Mouse (Mus musculus) embryonic facial prominence, embryonic 14.5 days (tissue): Measurements from ENCODE around the gene Mast2. TPM values are rescaled to one million over a fixed set of nuclear protein-coding genes. Genes with fewer than 3 reads are reported as not detected.
A peak's percentile ranks its signal among the peaks of the same experiment; 100 is the strongest.

Experiments used
- ATAC-seq: fragments of 200-750 bp; cut with Nextera tagmentation; 2 replicates; pipeline ENCODE4 v1.8.0; 2017; ENCODE audit warnings: low read depth, moderate number of reproducible peaks, moderate TSS enrichment
- DNase-seq: peaks from one replicate; pipeline ENCODE4 v3.0.0-alpha.2; 2015; ENCODE audit warnings: low spot score
- H3K27ac ChIP-seq: fragments of 300-500 bp; sonication (generic); replicated peaks from 2 replicates; pipeline ENCODE4 v1.5.1; 2014; ENCODE audit warnings: low read depth, mild to moderate bottlenecking, low read length, moderate library complexity
- H3K27me3 ChIP-seq: fragments of 300-500 bp; sonication (generic); replicated peaks from 2 replicates; pipeline ENCODE4 v1.6.1; 2014; ENCODE audit warnings: low read length; ENCODE audit not compliant: control insufficient read depth, insufficient read depth
- H3K36me3 ChIP-seq: fragments of 300-500 bp; sonication (generic); 2 replicates; pipeline ENCODE4 v1.6.1; 2014; ENCODE audit warnings: low read length, mixed read lengths; ENCODE audit not compliant: control insufficient read depth, insufficient read depth
- H3K4me1 ChIP-seq: fragments of 300-500 bp; sonication (generic); 2 replicates; pipeline ENCODE4 v1.6.1; 2014; ENCODE audit warnings: antibody characterized with exemption, low read length; ENCODE audit not compliant: control insufficient read depth, insufficient read depth
- H3K4me2 ChIP-seq: fragments of 300-500 bp; sonication (generic); 2 replicates; pipeline ENCODE4 v1.6.1; 2014; ENCODE audit warnings: low read depth, mild to moderate bottlenecking, low read length, moderate library complexity, mixed read lengths
- H3K4me3 ChIP-seq: fragments of 300-500 bp; sonication (generic); 2 replicates; pipeline ENCODE4 v1.5.1; 2014; ENCODE audit warnings: low read depth, mild to moderate bottlenecking, low read length
- H3K9ac ChIP-seq: fragments of 300-500 bp; sonication (generic); 2 replicates; pipeline ENCODE4 v1.6.1; 2014; ENCODE audit warnings: low read depth, mild to moderate bottlenecking, low read length, moderate library complexity, mixed read lengths
- H3K9me3 ChIP-seq: fragments of 300-500 bp; sonication (generic); 2 replicates; pipeline ENCODE4 v1.6.1; 2016; ENCODE audit warnings: low read length; ENCODE audit not compliant: control insufficient read depth
- WGBS: fragments of 180-500 bp; shearing (Covaris S2); extraction: QIAGEN DNeasy Blood & Tissue Kit; methylation state at CpG from one replicate; pipeline ENCODE4 v1.1.7; 2014; 5-methylcytosine and 5-hydroxymethylcytosine counted together
- polyA plus RNA-seq: library from polyadenylated mRNA; unstranded; fragments of >200 nt; fragmentation: Nextera tagmentation; extraction: Ambion mirVana; gene quantifications from 2 replicates; pipeline ENCODE4 v1.2.1, GENCODE M21; 2014

Gene Mast2
- 26.2 and 27.0 TPM in 2 replicates for polyA plus RNA-seq

DNA sequence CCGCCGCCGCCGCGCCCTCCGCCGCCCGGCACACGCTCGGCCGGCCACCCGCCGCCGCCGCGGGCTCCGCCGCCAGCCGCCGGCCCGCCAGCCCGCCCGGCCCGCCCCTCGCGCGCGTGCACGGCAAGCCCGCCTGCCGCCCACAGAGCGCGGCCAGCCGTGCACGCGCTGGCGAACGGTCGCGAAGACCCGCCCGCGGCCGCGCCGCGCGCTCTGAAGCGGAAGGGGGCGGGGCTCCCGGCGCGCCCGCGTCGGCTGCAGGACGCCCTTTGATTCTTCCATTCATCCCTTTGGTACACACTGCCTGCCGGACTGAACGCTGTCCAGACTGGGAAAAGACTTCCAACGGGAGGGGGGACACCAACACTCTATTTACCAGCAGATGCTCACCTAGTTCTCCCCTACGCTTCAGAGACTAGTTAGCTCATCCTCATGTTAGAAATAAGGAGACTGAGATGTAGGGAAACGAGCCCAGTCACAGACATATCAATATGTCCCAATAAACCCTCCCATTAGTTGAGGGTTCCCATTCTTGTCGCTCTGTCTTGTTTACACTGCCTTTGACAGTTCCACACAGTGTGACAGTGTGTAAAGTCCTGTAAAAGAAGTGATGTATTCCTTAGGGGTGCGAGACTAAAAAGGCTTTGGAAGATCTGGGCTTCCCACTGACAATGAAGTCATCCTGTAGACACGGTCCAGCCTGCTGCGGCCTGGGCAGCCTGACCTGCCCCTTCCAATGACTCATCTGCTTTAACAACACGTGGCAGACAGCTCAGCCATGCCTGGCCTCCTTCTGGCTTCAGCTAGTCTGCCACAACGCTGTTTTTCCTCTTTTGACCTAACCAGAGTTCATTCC, at the start of gene Mast2:
Mast2 (minus strand) TSS at position 58 of the 856 bp plus-strand sequence.
- peak; percentile 91 for ATAC-seq
- H3K27me3 ChIP-seq, result no peaks in the 10 kb centered on the region
- WGBS, result 5% methylated on average over 17 of the region's 68 CpGs
- H3K36me3 ChIP-seq, result no peaks in the 10 kb centered on the region
- H3K4me1 ChIP-seq, result 0 out of 2 replicates have a peak, but pooled peaks cover 10% of the 10 kb centered on the region
- peak within 1 kb of the TSS; percentile 65 for H3K4me2 ChIP-seq
- peak within 1 kb of the TSS; percentile 81 for H3K27ac ChIP-seq
- 0 out of 2 replicates have a peak, but pooled peaks cover 4% of the 10 kb centered on the region for H3K9me3 ChIP-seq
- peak within 1 kb of the TSS; percentile 94 for H3K9ac ChIP-seq
- peak within 1 kb of the TSS; percentile 94 for H3K4me3 ChIP-seq
- DNase-seq, result peak; percentile 93

DNA sequence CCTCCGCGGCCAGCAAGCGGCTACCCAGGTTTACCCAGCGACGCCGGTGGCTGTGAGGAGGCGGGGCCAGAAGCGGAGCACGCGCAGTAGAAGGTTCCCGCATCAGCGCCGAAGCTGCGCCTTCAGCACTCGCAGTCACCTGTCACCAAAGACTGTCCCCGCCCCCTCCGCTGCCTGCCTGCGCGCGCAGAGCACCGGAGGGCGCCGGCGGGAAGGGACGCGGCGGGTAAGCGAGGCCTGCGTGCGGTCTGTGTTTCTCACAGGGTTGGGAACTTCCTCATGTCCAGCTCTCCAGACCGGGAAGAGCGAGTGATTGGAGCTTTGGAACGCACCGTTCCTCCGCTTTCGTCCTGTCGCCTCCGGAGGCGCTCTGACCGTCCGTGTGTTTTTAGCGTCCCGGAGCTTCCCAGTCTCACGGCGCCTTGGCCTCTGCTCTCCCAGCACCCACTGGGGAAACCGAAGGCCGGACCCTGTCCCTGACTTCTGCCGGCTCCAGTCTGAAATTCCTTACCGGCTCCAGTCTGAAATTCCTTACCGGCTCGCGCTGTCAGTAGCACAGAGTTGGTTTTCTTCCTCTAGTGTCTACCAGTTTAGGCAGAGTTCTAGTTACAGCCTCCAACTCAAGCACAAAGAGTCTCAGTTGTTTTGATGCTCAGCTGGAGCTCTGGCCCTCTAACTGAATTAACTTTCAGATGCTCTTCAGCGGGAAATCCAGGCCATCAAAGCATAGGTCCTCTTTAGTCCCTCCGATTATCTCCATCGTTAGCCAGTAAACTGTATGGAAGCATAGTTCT, 43.6 kb upstream of the Mast2 start, which contains the start of gene Ipp:
Ipp (plus strand) TSS at position 125 of the 794 bp plus-strand sequence.
- no peaks in the 10 kb centered on the region for H3K27me3 ChIP-seq
- ATAC-seq (peak; percentile 98), DNase-seq (peak; percentile 97)
- H3K27ac ChIP-seq, result peak within 1 kb of the TSS; percentile 91
- under 1% methylated on average over 42 of the region's 55 CpGs for WGBS
- no peaks in the 10 kb centered on the region for H3K9me3 ChIP-seq
- no peaks in the 10 kb centered on the region for H3K36me3 ChIP-seq
- peak within 1 kb of the TSS; percentile 55 for H3K4me2 ChIP-seq
- H3K9ac ChIP-seq, result peak within 1 kb of the TSS; percentile 83
- H3K4me1 ChIP-seq, result no peaks in the 10 kb centered on the region
- H3K4me3 ChIP-seq, result peak within 1 kb of the TSS; percentile 60

DNA sequence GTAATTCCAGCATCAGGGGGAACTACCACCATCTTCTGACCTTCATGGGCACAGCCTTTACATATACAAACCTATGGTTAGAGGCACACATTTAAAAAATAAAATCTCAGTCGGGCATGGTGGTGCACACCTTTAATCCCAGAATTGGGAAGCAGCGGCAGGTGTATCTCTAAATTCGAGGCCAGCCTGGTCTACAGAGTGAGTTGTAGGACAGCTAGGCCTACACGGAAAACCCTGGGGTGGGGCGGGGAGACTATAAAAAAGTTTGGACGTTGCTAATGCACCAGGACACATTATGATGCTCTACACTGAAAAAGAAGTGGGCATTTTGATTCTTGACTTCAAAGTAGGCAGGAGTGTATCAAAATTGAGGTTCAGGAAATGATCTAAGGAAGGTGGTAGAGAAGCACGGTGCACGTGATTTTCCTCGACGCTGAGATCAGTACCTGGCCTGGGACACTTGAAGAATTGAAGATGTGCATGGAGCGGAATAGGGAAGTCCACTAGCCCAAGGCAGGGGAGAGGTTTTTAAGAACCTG, 43.0 kb upstream of the Mast2 start:
- Histone ChIP-seq H3K27ac (peak overlapping the region; percentile 91; the same call in 1 of the 2 replicates), H3K36me3 (no peaks in the 10 kb centered on the region), H3K9me3 (no peaks in the 10 kb centered on the region), H3K4me2 (peak overlapping the region; percentile 55), H3K4me3 (peak overlapping the region; percentile 60), H3K27me3 (no peaks in the 10 kb centered on the region), H3K9ac (peak overlapping the region; percentile 83), H3K4me1 (no peaks in the 10 kb centered on the region)
- DNase-seq (no peak), ATAC-seq (peak; percentile 9; the same call in 1 of the 2 replicates)
- 28% methylated on average over 11 of the region's 11 CpGs for WGBS

DNA sequence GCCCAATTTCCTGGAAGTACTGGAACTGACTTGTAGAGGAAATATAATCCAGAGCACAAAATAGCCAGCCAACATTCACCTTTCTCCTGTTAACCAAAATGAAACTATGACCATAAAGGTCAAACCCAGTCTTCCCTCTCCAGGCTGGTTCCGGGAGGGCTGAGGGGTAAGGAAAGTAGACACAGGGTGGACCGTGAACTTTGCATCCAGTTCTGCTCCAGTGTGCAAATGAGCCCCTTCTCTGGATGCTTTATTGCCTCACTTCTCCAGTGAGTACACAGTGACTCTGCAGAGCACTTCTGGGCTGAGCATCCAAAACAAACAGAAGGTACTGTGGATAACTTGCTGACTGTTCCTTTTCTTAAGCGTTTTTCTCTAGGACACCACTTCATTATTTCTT, 36.0 kb upstream of the Mast2 start:
- H3K4me3 ChIP-seq, result no peak overlapping the region
- 66% methylated on average over 3 of the region's 3 CpGs for WGBS
- no peaks in the 10 kb centered on the region for H3K4me1 ChIP-seq
- H3K36me3 ChIP-seq, result no peaks in the 10 kb centered on the region
- H3K9ac ChIP-seq, result no peak overlapping the region
- DNase-seq (no peak), ATAC-seq (no peak)
- no peaks in the 10 kb centered on the region for H3K27me3 ChIP-seq
- H3K4me2 ChIP-seq, result no peak overlapping the region
- no peak overlapping the region for H3K27ac ChIP-seq
- no peaks in the 10 kb centered on the region for H3K9me3 ChIP-seq

DNA sequence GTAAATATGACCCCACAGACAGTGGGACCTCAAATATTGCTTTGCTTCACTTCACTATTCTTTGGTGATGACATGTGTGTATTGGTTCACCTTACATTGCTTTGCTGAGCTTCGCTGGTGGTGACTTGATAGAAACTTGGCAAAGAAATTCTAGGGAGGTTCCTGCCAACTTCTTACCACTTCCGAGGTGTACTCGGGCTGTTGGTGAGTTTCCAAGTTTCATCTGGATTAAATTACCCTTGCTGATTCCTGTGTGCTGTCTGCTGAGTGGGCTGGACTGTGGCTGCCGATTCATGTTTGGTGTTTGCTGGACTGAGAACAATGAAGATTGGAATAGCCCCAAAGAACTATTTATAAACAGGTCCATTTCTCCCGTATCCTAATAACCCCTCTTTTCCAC, 29.7 kb upstream of the Mast2 start:
- H3K4me3 ChIP-seq, result no peak overlapping the region
- no peaks in the 10 kb centered on the region for H3K27me3 ChIP-seq
- no peak for ATAC-seq
- no peaks in the 10 kb centered on the region; the same call in 1 of the 2 replicates for H3K9me3 ChIP-seq
- DNase-seq, result peak; percentile 6
- WGBS, result 61% methylated on average over 5 of the region's 5 CpGs
- no peak overlapping the region for H3K27ac ChIP-seq
- H3K4me1 ChIP-seq, result no peaks in the 10 kb centered on the region
- no peaks in the 10 kb centered on the region for H3K36me3 ChIP-seq
- H3K4me2 ChIP-seq, result no peak overlapping the region
- no peak overlapping the region for H3K9ac ChIP-seq

DNA sequence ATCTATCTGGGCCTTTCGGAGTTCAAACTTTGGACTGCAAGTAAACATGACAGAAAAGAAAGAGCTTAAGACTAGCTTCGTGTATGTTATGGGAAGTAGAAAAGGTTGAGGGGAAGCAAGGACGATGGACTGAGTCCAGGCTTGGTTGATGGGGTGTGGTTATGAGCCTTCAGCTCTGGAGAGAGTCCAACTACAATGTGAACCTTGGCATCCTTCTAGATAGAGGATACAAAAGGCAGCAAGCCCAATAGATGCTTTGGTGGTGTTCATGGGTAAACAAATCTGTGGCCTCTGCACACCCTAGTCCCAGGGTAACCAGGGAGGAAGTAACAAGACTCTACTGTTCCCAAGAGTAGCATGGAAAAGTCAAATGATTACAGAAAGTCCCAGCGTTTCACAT, 28.5 kb upstream of the Mast2 start:
- H3K36me3 ChIP-seq, result no peaks in the 10 kb centered on the region
- no peak overlapping the region for H3K9ac ChIP-seq
- no peaks in the 10 kb centered on the region for H3K27me3 ChIP-seq
- H3K4me3 ChIP-seq, result no peak overlapping the region
- no peaks in the 10 kb centered on the region for H3K4me1 ChIP-seq
- DNase-seq (no peak), ATAC-seq (no peak)
- no peak overlapping the region for H3K4me2 ChIP-seq
- 72% methylated on average over 4 of the region's 4 CpGs for WGBS
- H3K9me3 ChIP-seq, result no peaks in the 10 kb centered on the region; the same call in 1 of the 2 replicates
- 0 out of 2 replicates have a peak overlapping the region, but pooled peaks have one; percentile 10 for H3K27ac ChIP-seq

DNA sequence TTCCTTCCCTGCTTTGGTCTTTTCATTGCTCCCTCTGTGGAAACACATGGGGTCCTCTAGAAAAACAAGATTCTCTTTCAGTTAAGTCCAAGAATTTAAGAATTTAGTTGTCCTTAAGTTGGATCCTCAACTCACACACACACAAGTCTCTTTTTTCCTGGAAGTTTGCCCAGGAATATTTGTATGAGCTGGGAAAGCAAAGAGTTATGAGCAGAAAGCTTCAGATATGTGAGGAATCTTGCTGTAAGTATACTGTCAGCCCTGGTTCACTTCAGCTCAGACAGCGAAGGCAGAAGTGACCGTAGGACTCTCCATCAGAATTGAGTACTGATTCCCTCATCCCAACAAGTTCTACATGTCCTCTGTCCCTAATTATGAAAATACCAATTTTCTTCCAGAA, 27.9 kb upstream of the Mast2 start:
- WGBS, result 66% methylated on average over 2 of the region's 2 CpGs
- DNase-seq, result peak; percentile 74
- H3K27me3 ChIP-seq, result no peaks in the 10 kb centered on the region
- H3K4me3 ChIP-seq, result no peak overlapping the region
- H3K9me3 ChIP-seq, result no peaks in the 10 kb centered on the region; the same call in 1 of the 2 replicates
- no peak overlapping the region for H3K9ac ChIP-seq
- no peak for ATAC-seq
- 0 out of 2 replicates have a peak overlapping the region, but pooled peaks have one; percentile 10 for H3K27ac ChIP-seq
- no peaks in the 10 kb centered on the region for H3K4me1 ChIP-seq
- H3K36me3 ChIP-seq, result no peaks in the 10 kb centered on the region
- H3K4me2 ChIP-seq, result no peak overlapping the region

DNA sequence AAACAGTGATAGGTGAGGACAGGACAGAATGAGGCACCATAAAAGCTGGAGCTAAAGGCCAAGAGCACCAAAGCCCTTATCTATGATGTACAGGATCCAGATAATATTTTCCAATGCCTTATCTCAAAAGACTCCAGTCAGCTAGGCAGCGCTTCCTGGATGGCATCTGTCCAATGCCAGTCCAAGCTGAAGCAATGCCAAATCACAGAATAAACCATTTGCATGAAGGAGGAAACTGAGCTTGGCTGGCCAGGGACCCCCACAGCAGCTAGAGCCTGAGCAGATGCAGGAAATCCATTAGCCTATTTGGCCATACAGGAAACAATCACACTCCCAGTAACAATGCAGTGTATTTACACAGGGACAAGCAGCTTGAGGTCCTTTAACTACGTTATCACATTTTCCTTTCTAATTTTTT, 27.1 kb upstream of the Mast2 start:
- WGBS, result 74% methylated on average over 2 of the region's 2 CpGs
- DNase-seq, result peak; percentile 51

More for the DNA sequence above, 27.1 kb upstream of the Mast2 start:
- H3K27me3 ChIP-seq, result no peaks in the 10 kb centered on the region
- H3K4me2 ChIP-seq, result no peak overlapping the region
- H3K9ac ChIP-seq, result no peak overlapping the region
- no peak overlapping the region for H3K4me3 ChIP-seq
- H3K27ac ChIP-seq, result no peak overlapping the region
- no peaks in the 10 kb centered on the region; the same call in 1 of the 2 replicates for H3K9me3 ChIP-seq
- H3K36me3 ChIP-seq, result no peaks in the 10 kb centered on the region
- no peaks in the 10 kb centered on the region for H3K4me1 ChIP-seq
- ATAC-seq, result no peak
